Mouse (Mus musculus) hindbrain, embryonic 14.5 days (tissue): ENCODE results near the gene Tiam2. TPM values are rescaled to one million over a fixed set of nuclear protein-coding genes. Genes with fewer than 3 reads are reported as not detected.

Experiments
- ATAC-seq: fragments of 200-750 bp; cut with Nextera tagmentation; 2 replicates; pipeline ENCODE4 v1.8.0; 2017; ENCODE audit warnings: moderate number of reproducible peaks, mild to moderate bottlenecking, moderate TSS enrichment, moderate library complexity; ENCODE audit not compliant: low FRiP score
- DNase-seq: peaks from one replicate; pipeline ENCODE4 v3.0.0-alpha.2; 2015; ENCODE audit warnings: low spot score
- H3K27ac ChIP-seq: fragments of 300-500 bp; sonication (generic); 2 replicates; pipeline ENCODE4 v1.5.1; 2014; ENCODE audit warnings: mild to moderate bottlenecking, moderate library complexity
- H3K27me3 ChIP-seq: fragments of 300-500 bp; sonication (generic); 2 replicates; pipeline ENCODE4 v1.6.1; 2014; ENCODE audit warnings: mild to moderate bottlenecking, low read length, mixed read lengths; ENCODE audit not compliant: control insufficient read depth, insufficient read depth
- H3K36me3 ChIP-seq: fragments of 300-500 bp; sonication (generic); replicated peaks from 2 replicates; pipeline ENCODE4 v1.6.1; 2014; ENCODE audit not compliant: control insufficient read depth, insufficient read depth
- H3K4me1 ChIP-seq: fragments of 300-500 bp; sonication (generic); replicated peaks from 2 replicates; pipeline ENCODE4 v1.6.1; 2014; ENCODE audit warnings: antibody characterized with exemption, low read length, mixed read lengths; ENCODE audit not compliant: control insufficient read depth, insufficient read depth
- H3K4me2 ChIP-seq: fragments of 300-500 bp; sonication (generic); replicated peaks from 2 replicates; pipeline ENCODE4 v1.6.1; 2014; ENCODE audit warnings: mild to moderate bottlenecking, moderate library complexity
- H3K4me3 ChIP-seq: fragments of 300-500 bp; sonication (generic); replicated peaks from 2 replicates; pipeline ENCODE4 v1.5.1; 2014; ENCODE audit warnings: mild to moderate bottlenecking, low read length
- H3K9ac ChIP-seq: fragments of 300-500 bp; sonication (generic); 2 replicates; pipeline ENCODE4 v1.6.1; 2014
- H3K9me3 ChIP-seq: fragments of 300-500 bp; sonication (generic); 2 replicates; pipeline ENCODE4 v1.6.1; 2016; ENCODE audit warnings: low read length; ENCODE audit not compliant: control insufficient read depth
- WGBS: fragments of 180-500 bp; shearing (Covaris S2); extraction: QIAGEN DNeasy Blood & Tissue Kit; methylation state at CpG from one replicate; pipeline ENCODE4 v1.1.7; 2014; 5-methylcytosine and 5-hydroxymethylcytosine counted together
- polyA plus RNA-seq: library from polyadenylated mRNA; unstranded; fragments of >200 nt; fragmentation: Nextera tagmentation; extraction: Ambion mirVana; gene quantifications from 2 replicates; pipeline ENCODE4 v1.2.1, GENCODE M21; 2014

Tiam2 gene
- polyA plus RNA-seq, 1 experiment from 2014 or later = 6.3 TPM

DNA sequence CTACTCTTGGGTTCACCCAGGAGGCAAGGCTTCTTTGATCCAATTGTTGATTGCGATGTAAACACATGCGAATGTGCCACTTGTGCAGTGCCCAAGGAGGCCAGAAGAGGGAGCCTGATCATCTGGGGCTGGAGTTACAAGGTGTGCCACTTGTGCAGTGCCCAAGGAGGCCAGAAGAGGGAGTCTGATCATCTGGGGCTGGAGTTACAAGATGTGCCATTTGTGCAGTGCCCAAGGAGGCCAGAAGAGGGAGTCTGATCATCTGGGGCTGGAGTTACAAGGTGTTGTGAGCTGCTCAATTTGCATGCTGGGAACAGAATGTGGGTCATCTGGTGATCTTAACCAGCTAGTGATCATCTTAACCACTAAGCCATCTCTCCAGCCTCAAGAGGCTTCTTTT lies 124.7 kb downstream of the Tiam2 start:
- 61% methylated on average over 2 of the region's 2 CpGs for WGBS
- Histone ChIP-seq H3K9me3 (no peaks in the 10 kb centered on the region), H3K9ac (no peak overlapping the region), H3K36me3 (no peaks in the 10 kb centered on the region), H3K4me3 (no peak overlapping the region), H3K4me1 (no peaks in the 10 kb centered on the region), H3K27ac (no peak overlapping the region), H3K4me2 (no peak overlapping the region), H3K27me3 (no peaks in the 10 kb centered on the region)
- DNase-seq (no peak), ATAC-seq (no peak)

DNA sequence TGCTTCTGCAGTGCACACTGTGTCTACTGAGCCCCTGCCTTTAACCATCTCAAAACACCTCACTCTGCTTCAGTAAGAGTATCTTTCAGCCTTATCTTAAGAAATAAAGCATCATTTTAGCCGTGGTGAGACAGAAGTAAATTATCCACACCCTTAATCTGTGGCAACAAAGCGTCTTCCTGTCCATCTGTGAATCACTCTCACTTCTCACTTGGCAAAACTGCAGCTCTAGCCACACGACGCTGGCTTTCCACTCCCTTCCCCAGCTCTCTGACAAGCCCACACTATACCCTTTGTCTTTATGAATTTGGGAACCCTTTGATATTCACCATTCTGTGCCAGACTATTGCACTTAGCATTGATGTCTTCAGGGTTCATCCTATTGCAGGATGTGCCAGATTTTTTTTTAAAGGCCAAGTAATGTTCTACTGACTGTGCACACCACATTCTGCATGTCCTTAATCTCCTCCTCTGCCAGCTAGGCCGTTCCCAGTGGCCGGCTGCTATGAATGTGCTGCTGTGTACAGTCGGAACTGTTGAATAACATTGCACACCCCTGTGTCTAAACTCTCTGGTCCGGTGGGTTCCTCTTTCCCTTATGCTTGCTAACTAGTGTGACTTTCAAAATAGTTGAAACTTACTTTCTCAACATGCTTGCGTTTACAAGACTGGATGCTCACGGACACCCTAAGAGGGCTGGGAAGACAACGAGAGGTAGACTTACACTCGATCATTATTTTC lies 126.4 kb downstream of the Tiam2 start:
- Histone ChIP-seq H3K4me2 (no peak overlapping the region), H3K9ac (no peak overlapping the region), H3K27me3 (no peaks in the 10 kb centered on the region), H3K4me1 (no peaks in the 10 kb centered on the region), H3K27ac (no peak overlapping the region), H3K4me3 (no peak overlapping the region), H3K9me3 (no peaks in the 10 kb centered on the region), H3K36me3 (no peaks in the 10 kb centered on the region)
- WGBS = 84% methylated on average over 12 of the region's 12 CpGs
- no peak for DNase-seq
- ATAC-seq = no peak

DNA sequence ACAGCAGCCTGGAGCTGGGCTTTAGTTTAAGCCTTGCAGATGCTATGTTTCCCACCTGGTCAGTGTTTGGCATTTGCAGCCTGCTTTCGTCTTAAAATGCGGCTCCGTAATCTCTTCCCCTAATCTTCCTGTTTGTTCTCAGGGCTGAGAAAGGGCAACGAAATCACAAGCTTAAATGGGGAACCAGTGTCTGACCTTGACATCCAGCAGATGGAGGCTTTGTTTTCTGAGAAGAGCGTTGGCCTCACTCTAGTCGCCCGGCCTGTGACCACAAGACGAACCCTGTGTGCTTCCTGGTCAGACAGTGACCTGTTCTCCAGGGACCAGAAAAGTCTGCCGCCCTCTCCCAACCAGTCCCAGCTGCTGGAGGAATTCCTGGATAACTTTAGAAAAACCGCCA lies 127.6 kb downstream of the Tiam2 start:
- Histone ChIP-seq H3K9ac (no peak overlapping the region), H3K27ac (no peak overlapping the region), H3K9me3 (no peaks in the 10 kb centered on the region), H3K4me2 (no peak overlapping the region), H3K27me3 (no peaks in the 10 kb centered on the region), H3K36me3 (no peaks in the 10 kb centered on the region), H3K4me1 (no peaks in the 10 kb centered on the region), H3K4me3 (no peak overlapping the region)
- 44% methylated on average over 10 of the region's 10 CpGs for WGBS
- ATAC-seq = no peak
- no peak for DNase-seq

DNA sequence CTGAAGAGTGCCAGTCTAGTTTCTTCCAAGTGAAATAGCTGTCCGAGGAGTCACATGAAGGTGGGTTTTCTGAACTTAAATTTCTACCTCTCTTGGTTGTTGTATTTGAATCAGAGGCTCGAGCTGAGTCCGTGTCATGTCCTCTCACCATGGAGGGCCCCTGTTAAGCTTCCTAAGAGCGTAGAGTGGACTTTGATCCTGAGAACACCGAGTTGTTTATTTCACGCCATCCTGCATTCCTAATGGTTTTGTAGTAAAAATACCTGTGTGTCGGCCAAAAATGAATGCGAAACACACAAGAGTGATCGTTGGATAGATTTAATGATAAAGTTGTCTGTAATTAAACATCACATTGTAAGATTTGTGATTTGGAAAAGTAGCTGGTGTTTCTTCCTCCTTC lies 128.5 kb downstream of the Tiam2 start:
- no peaks in the 10 kb centered on the region for H3K9me3 ChIP-seq
- no peak overlapping the region for H3K9ac ChIP-seq
- H3K4me3 ChIP-seq = no peak overlapping the region
- H3K4me2 ChIP-seq = no peak overlapping the region
- no peaks in the 10 kb centered on the region for H3K36me3 ChIP-seq
- DNase-seq (no peak), ATAC-seq (no peak)
- H3K27me3 ChIP-seq = no peaks in the 10 kb centered on the region
- no peaks in the 10 kb centered on the region for H3K4me1 ChIP-seq
- no peak overlapping the region for H3K27ac ChIP-seq
- 93% methylated on average over 9 of the region's 9 CpGs for WGBS

DNA sequence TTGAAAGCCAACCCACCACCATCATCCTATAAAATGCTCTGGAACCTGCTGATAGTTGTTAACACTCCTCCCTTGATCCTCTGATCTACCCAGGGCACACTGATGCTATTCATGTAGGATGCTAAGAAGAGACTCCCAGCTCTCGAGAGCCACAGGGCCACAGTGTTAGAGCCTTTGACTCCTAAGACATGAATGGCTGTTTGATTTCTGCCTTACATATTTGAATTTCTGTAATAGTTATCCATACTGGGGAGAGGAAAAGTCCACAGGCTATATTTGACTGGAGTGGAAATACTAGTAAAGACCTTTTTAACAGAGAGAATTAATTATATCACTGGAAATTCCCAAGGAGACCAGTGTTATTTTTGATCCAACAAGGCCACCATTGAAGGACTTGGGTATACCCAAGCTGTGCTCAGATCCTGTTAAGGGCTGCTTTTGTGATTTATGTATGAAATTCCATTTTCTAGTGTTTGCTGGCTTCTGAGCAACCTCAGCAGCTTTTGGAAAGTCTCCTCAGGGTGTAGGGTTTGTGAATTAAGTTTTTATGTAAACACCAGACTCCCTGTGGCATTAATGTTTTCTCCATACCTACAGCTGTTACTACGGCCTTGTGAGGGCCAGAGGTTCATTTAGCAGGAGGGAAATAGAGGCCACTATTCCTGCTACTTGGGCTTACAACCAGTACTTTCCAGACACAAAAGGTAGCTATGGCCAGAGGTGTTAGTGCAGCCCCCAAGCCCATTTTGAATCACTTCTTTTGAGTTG lies 131.7 kb downstream of the Tiam2 start:
- H3K9me3 ChIP-seq = no peaks in the 10 kb centered on the region
- H3K4me1 ChIP-seq = no peaks in the 10 kb centered on the region
- no peak for DNase-seq
- no peaks in the 10 kb centered on the region for H3K27me3 ChIP-seq
- WGBS = 69% methylated on average over 2 of the region's 2 CpGs
- H3K4me3 ChIP-seq = no peak overlapping the region
- no peak for ATAC-seq
- no peak overlapping the region for H3K9ac ChIP-seq
- H3K27ac ChIP-seq = no peak overlapping the region
- no peaks in the 10 kb centered on the region for H3K36me3 ChIP-seq
- no peak overlapping the region for H3K4me2 ChIP-seq

DNA sequence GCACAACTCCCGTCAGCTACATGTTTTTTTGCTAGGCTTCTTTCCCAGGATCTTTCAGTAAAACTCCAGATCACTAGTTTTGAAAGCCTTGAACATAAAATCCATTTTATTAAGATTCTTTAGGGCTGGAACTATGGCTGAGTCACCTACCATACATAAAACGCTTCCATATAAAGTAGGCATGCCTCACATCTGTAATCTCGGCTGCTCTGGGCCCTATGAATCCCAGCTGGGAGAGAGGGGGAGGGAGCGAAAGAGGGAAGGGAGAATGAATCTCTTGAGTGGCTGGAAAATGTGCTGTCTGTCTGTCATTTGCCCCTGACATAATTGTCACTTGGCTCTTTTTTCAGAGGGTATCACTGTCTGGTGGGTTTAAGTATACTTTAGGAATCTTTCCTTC lies 139.5 kb downstream of the Tiam2 start:
- no peaks in the 10 kb centered on the region for H3K27me3 ChIP-seq
- H3K4me3 ChIP-seq = no peak overlapping the region
- H3K4me1 ChIP-seq = no peaks in the 10 kb centered on the region; the same call in 1 of the 2 replicates
- no peak for ATAC-seq
- no peak overlapping the region for H3K9ac ChIP-seq
- no peak overlapping the region for H3K27ac ChIP-seq
- DNase-seq = no peak
- no peaks in the 10 kb centered on the region for H3K9me3 ChIP-seq
- H3K36me3 ChIP-seq = no peaks in the 10 kb centered on the region
- no peak overlapping the region for H3K4me2 ChIP-seq
- 73% methylated on average over 4 of the region's 4 CpGs for WGBS

DNA sequence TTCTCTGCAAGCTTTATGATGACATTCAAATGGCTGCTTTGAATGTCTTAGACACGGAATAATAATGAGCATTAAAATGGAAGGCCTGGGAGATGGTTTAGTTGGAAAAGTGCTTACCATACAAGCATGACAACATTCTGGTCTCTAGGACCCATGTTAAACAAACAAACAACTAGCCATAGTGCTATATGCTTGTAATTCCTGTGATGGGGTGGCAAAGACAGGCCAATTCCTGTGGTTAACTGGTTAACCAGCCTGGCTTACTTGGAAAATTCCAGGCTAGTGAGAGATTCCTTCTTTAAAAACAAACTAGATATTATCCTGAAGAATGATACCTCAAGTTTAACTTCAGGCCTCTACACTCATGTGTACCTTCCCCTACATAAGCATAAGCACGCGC lies 140.3 kb downstream of the Tiam2 start:
- H3K9ac ChIP-seq = no peak overlapping the region
- no peak overlapping the region for H3K4me2 ChIP-seq
- H3K36me3 ChIP-seq = no peaks in the 10 kb centered on the region
- no peaks in the 10 kb centered on the region for H3K9me3 ChIP-seq
- no peak for DNase-seq
- H3K27me3 ChIP-seq = no peaks in the 10 kb centered on the region
- H3K4me3 ChIP-seq = no peak overlapping the region
- ATAC-seq = no peak
- H3K27ac ChIP-seq = no peak overlapping the region
- no peaks in the 10 kb centered on the region; the same call in 1 of the 2 replicates for H3K4me1 ChIP-seq
- WGBS = 97% methylated on average over 3 of the region's 3 CpGs

DNA sequence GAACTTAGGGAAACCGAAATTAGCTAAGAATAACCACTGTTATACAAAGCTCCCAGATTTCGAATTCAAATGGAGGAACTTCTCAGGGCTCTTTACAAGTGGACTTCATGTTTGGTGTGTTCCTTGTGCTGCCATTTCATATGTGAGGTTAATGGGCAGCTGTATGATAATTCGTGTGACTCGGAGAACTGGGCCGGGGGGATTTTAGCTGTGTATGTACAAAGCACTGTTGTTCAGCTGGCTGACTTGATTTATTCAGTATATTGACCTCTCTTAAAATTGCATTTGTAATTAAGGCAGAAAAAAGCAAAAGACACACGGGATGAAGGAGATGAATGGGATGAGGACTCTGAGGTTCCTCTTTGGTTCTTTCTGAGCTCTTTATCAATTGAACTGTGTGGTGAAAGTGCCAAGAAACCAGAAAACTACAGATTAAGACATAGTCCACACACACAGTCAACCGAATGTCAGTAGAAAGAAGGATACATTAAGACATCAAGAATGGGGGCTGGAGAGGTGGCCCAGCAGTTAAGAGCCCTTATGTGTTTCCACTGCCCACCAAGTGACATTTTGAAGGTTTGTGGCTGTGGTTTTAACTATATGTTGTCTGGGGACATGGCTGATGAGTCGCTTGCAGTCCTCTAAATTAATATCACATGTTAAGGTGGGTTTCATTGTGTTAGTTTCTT lies 141.4 kb downstream of the Tiam2 start:
- Histone ChIP-seq H3K4me2 (no peak overlapping the region), H3K27ac (no peak overlapping the region), H3K9me3 (no peaks in the 10 kb centered on the region), H3K4me3 (no peak overlapping the region), H3K36me3 (no peaks in the 10 kb centered on the region), H3K4me1 (no peaks in the 10 kb centered on the region; the same call in 1 of the 2 replicates), H3K9ac (no peak overlapping the region), H3K27me3 (no peaks in the 10 kb centered on the region)
- ATAC-seq (no peak), DNase-seq (no peak)
- WGBS = 49% methylated on average over 8 of the region's 8 CpGs

DNA sequence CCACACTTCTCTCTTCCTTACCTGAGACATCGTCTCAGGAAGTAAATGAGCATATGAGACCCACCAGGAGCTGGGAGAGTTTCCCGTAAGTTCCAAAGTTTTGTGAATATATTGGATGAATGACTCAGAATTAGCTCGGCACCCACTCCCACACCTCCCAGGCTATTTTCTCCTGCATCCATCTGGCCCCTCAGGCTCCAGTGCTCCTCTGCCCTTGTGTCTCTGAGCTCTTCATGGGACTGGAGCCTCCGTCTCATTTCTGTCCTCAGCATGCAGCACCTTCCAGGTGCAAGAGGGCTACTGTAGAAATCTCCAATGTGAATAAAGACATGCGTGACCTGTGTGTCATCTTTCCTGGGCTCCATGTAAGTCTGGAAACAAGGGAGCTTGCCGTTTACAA lies 145.6 kb downstream of the Tiam2 start:
- Histone ChIP-seq H3K36me3 (no peaks in the 10 kb centered on the region), H3K4me3 (no peak overlapping the region), H3K9me3 (no peaks in the 10 kb centered on the region), H3K27ac (no peak overlapping the region), H3K4me1 (no peaks in the 10 kb centered on the region), H3K27me3 (no peaks in the 10 kb centered on the region), H3K9ac (no peak overlapping the region), H3K4me2 (no peak overlapping the region)
- DNase-seq = no peak
- no peak for ATAC-seq
- 79% methylated on average over 6 of the region's 6 CpGs for WGBS
